Mouse (Mus musculus): ENCODE results near the gene Armh1. TPM values are rescaled to one million over a fixed set of nuclear protein-coding genes. Genes with fewer than 3 reads are reported as not detected.
"Not testable (repeated sequence)": the region's sequence is repeated elsewhere in the genome, so short reads cannot be mapped to it uniquely, and the experiment has no call there.

Gene Armh1
- polyA plus RNA-seq, 1 experiment from 2014 or later = 0.15 TPM

DNA sequence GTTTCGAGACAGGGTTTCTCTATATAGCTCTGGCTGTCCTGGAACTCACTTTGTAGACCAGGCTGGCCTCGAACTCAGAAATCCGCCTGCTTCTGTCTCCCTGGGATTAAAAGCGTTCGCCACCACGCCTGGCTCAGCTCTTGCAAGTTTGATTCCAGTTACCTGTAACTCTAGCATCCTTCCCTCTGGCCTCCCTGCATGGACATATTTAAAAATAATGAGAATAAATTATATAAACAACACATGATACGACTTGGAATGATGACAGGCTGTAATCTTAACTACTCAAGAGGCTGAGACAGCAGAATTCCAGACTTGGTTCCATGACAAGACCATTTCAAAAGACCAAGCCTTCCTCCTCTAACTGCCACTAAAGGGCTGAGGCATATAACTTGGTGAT is 61.3 kb downstream of the Armh1 start:
- H3K4me1 ChIP-seq (ENCODE audit: control insufficient read depth, insufficient read depth, low read length) = no peaks in the 10 kb centered on the region
- H3K4me2 ChIP-seq (replicated peaks; ENCODE audit: low read depth, low read length) = no peak overlapping the region
- H3K36me3 ChIP-seq (ENCODE audit: control insufficient read depth, insufficient read depth, low read length) = no peaks in the 10 kb centered on the region
- no peak overlapping the region for H3K4me3 ChIP-seq (ENCODE audit: low read length)
- ATAC-seq (ENCODE audit: low FRiP score, low TSS enrichment) = no peak
- WGBS = 71% methylated on average over 7 of the region's 7 CpGs
- H3K9me3 ChIP-seq (ENCODE audit: control insufficient read depth, low read length) = no peaks in the 10 kb centered on the region
- no peaks in the 10 kb centered on the region for H3K27me3 ChIP-seq (ENCODE audit: control insufficient read depth, insufficient read depth, low read length)
- peak overlapping the region; percentile 40; the same call in 1 of the 2 replicates for H3K9ac ChIP-seq (ENCODE audit: low read depth, low read length)
- H3K27ac ChIP-seq (ENCODE audit: low read depth, low read length) = peak overlapping the region; percentile 73

DNA sequence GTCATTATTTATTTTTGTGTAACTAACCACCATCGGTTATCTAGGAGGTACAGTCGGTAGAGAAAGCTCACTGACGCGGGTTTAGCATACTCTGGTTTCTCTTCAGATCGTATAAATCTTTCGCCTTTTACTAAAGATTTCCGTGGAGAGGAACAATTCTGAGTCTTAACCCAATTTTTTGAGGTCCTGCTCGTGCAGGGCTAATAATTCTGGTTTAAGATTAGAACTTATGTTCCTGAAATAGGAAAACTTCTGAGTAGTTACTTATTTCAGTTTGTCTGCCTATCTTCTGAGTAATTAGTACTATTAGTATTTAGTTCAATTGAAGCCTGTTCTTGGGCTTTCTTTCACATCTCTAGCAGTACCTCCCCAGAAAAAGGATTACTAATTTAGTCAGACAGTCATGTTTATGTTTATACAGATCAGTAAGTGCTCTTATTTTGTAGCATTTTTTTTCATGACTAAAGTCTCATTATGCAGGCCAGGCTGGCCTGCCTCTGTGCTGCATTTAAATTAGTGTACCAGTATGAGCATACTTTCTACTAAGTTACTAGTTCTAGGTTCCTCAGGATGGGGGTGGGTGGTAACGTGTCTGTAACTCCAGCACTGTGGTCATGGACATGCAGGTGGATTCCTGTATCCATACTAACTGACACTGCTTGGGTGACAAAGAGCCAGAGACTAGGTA is 61.9 kb downstream of the Armh1 start:
- H3K4me1 ChIP-seq (ENCODE audit: control insufficient read depth, insufficient read depth, low read length) = no peaks in the 10 kb centered on the region
- no peaks in the 10 kb centered on the region for H3K9me3 ChIP-seq (ENCODE audit: control insufficient read depth, low read length)
- no peaks in the 10 kb centered on the region for H3K27me3 ChIP-seq (ENCODE audit: control insufficient read depth, insufficient read depth, low read length)
- WGBS = under 1% methylated on average over 9 of the region's 9 CpGs
- peak overlapping the region; percentile 73 for H3K27ac ChIP-seq (ENCODE audit: low read depth, low read length)
- peak overlapping the region; percentile 58 for H3K9ac ChIP-seq (ENCODE audit: low read depth, low read length)
- H3K36me3 ChIP-seq (ENCODE audit: control insufficient read depth, insufficient read depth, low read length) = no peaks in the 10 kb centered on the region
- peak overlapping the region; percentile 39; the same call in 1 of the 2 replicates for H3K4me3 ChIP-seq (ENCODE audit: low read length)
- H3K4me2 ChIP-seq (replicated peaks; ENCODE audit: low read depth, low read length) = peak overlapping the region; percentile 43; the same call in 1 of the 2 replicates
- ATAC-seq (ENCODE audit: low FRiP score, low TSS enrichment) = peak; percentile 90

DNA sequence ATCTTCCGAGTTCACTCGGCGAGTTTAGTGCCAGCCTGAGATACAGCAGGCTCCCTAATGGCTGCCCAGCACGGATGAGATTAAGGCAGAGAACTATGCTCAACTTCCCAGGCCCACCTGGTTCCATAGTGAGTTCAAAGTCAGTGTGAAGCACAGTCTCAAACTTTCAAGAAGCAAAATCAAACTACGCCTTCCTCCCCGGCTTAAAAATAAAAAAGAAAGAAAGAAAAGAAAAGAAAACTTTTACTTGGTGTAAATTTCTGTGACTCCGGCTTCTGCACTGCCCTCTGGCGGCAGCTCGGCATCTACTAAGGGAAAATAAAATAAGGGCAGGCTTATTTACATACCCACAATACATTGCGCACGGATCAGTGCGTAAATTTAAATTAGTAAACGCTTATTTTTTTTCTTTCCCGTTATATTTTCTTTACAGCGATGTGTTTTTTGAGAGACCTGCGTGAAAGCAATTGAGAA is 62.5 kb downstream of the Armh1 start:
- Histone ChIP-seq H3K27me3 (ENCODE audit: control insufficient read depth, insufficient read depth, low read length) (no peaks in the 10 kb centered on the region), H3K4me3 (ENCODE audit: low read length) (peak overlapping the region; percentile 39), H3K4me1 (ENCODE audit: control insufficient read depth, insufficient read depth, low read length) (no peaks in the 10 kb centered on the region), H3K9me3 (ENCODE audit: control insufficient read depth, low read length) (no peaks in the 10 kb centered on the region), H3K27ac (ENCODE audit: low read depth, low read length) (peak overlapping the region; percentile 62; the same call in 1 of the 2 replicates), H3K9ac (ENCODE audit: low read depth, low read length) (peak overlapping the region; percentile 58), H3K36me3 (ENCODE audit: control insufficient read depth, insufficient read depth, low read length) (no peaks in the 10 kb centered on the region), H3K4me2 (replicated peaks; ENCODE audit: low read depth, low read length) (peak overlapping the region; percentile 43)
- ATAC-seq (ENCODE audit: low FRiP score, low TSS enrichment) = peak; percentile 75
- WGBS = under 1% methylated on average over 16 of the region's 16 CpGs

GRCm38 (mm10) chr4:117188969-117189368 is 63.0 kb downstream of the Armh1 start:
- H3K4me1 ChIP-seq (ENCODE audit: control insufficient read depth, insufficient read depth, low read length) = no peaks in the 10 kb centered on the region
- H3K36me3 ChIP-seq (ENCODE audit: control insufficient read depth, insufficient read depth, low read length) = no peaks in the 10 kb centered on the region
- 59% methylated on average over 3 of the region's 3 CpGs for WGBS
- H3K9ac ChIP-seq (ENCODE audit: low read depth, low read length) = peak overlapping the region; percentile 58
- H3K4me3 ChIP-seq (ENCODE audit: low read length) = peak overlapping the region; percentile 39
- H3K9me3 ChIP-seq (ENCODE audit: control insufficient read depth, low read length) = no peaks in the 10 kb centered on the region
- peak overlapping the region; percentile 43 for H3K4me2 ChIP-seq (replicated peaks; ENCODE audit: low read depth, low read length)
- ATAC-seq (ENCODE audit: low FRiP score, low TSS enrichment) = 0 out of 2 replicates have a peak, but pooled peaks have one; percentile 3
- peak overlapping the region; percentile 62; the same call in 1 of the 2 replicates for H3K27ac ChIP-seq (ENCODE audit: low read depth, low read length)
- no peaks in the 10 kb centered on the region for H3K27me3 ChIP-seq (ENCODE audit: control insufficient read depth, insufficient read depth, low read length)

DNA sequence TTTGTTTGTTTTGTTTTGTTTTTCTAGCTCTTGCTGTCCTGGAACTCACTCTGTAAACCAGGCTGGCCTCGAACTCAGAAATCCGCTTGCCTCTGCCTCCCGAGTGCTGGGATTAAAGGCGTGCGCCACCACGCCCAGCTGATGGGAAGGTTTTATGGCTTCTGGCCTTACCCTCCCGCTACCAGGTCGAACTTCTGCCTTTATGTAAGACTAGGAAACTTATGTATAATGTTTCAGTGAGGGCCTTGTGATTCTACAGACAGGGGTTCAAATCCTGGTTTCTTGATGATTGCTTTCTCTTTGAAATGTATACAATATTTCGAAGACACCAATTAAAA is 69.2 kb downstream of the Armh1 start:
- not testable (repeated sequence) for H3K9me3 ChIP-seq (ENCODE audit: control insufficient read depth, low read length); H3K4me1 ChIP-seq (ENCODE audit: control insufficient read depth, insufficient read depth, low read length); H3K27me3 ChIP-seq (ENCODE audit: control insufficient read depth, insufficient read depth, low read length)
- ATAC-seq (ENCODE audit: low FRiP score, low TSS enrichment) = 0 out of 2 replicates have a peak, but pooled peaks have one; percentile 38
- H3K4me3 ChIP-seq (ENCODE audit: low read length) = peak overlapping the region; percentile 84
- H3K27ac ChIP-seq (ENCODE audit: low read depth, low read length) = peak overlapping the region; percentile 42; the same call in 1 of the 2 replicates
- peak overlapping the region; percentile 64; the same call in 1 of the 2 replicates for H3K9ac ChIP-seq (ENCODE audit: low read depth, low read length)
- H3K4me2 ChIP-seq (replicated peaks; ENCODE audit: low read depth, low read length) = peak overlapping the region; percentile 66
- 8% methylated on average over 9 of the region's 9 CpGs for WGBS
- H3K36me3 ChIP-seq (ENCODE audit: control insufficient read depth, insufficient read depth, low read length) = peaks cover 23% of the 10 kb centered on the region

DNA sequence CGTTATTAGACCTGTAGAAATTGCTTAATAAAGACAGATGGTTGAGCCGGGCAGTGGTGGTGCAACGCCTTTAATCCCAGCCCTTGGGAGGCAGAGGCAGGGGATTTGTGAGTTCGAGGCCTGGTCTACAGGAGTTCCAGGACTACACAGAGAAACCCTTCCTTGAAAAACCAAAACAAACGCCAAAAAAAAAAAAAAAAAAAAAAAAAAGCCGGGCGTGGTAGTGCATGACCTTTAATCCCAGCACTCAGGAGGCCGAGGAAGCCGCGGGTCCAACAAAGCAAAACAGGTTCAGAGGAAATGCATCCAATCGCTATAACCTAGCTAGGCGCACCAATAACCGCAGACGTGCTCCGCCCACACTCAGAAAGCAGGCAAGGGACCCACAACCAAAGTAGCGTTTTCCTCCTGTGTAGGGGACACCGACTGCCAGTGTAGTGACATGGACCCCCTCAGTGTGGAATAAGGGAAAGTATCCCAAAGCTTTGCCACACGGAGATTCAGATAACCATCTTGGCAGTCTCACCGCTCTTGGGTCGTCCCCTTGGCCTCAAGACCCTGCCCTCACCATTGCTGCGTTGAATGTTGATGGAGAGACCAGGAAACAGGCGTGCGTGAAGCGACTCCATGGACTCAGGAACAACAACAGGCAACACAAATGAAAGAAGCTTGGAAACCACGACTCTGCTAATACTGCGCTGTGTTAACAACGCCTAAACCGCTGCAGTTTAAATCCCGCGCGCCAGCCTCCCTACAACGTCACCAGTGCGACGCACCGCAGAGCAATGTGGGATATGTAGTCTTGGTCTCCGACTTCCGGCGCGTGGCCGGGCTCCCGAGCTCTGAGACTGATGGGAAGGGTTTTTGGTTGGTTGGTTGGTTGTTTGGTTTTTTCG is 69.8 kb downstream of the Armh1 start, which contains the start of gene Kif2c:
TSS of gene Kif2c (minus strand) at position 777 of the 896 bp plus-strand sequence.
- H3K36me3 ChIP-seq (ENCODE audit: control insufficient read depth, insufficient read depth, low read length) = peaks cover 29% of the 10 kb centered on the region
- no peaks in the 10 kb centered on the region for H3K27me3 ChIP-seq (ENCODE audit: control insufficient read depth, insufficient read depth, low read length)
- H3K9ac ChIP-seq (ENCODE audit: low read depth, low read length) = peak within 1 kb of the TSS; percentile 64
- peak within 1 kb of the TSS; percentile 61 for H3K27ac ChIP-seq (ENCODE audit: low read depth, low read length)
- H3K4me2 ChIP-seq (replicated peaks; ENCODE audit: low read depth, low read length) = peak within 1 kb of the TSS; percentile 66
- peak within 1 kb of the TSS; percentile 84 for H3K4me3 ChIP-seq (ENCODE audit: low read length)
- WGBS = 1% methylated on average over 42 of the region's 42 CpGs
- H3K4me1 ChIP-seq (ENCODE audit: control insufficient read depth, insufficient read depth, low read length) = peaks cover 6% of the 10 kb centered on the region; the same call in 1 of the 2 replicates
- H3K9me3 ChIP-seq (ENCODE audit: control insufficient read depth, low read length) = no peaks in the 10 kb centered on the region
- ATAC-seq (ENCODE audit: low FRiP score, low TSS enrichment) = peak; percentile 98

DNA sequence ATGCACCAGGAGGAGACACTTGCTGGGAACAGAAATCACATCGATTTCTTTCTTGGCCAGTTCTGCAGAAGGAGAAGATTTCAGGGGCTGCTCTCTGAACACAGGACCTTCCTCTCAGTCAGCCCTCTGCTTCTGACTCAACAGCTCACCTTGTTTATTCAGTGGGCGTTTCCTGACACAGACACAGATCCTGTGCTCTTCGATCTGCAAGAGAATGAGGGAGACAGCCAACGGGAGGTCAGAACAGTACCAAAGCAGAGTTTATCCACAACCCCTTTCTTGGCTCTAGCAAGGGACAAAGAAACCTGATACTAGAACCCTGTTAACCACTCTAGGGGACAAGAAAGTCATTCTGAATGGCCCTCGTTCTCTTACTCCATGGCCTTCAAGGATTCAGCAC is 82.0 kb downstream of the Armh1 start:
- no peak overlapping the region for H3K4me3 ChIP-seq (ENCODE audit: low read length)
- no peak for ATAC-seq (ENCODE audit: low FRiP score, low TSS enrichment)
- no peak overlapping the region for H3K9ac ChIP-seq (ENCODE audit: low read depth, low read length)
- peaks cover 97% of the 10 kb centered on the region for H3K36me3 ChIP-seq (ENCODE audit: control insufficient read depth, insufficient read depth, low read length)
- no peaks in the 10 kb centered on the region for H3K4me1 ChIP-seq (ENCODE audit: control insufficient read depth, insufficient read depth, low read length)
- H3K4me2 ChIP-seq (replicated peaks; ENCODE audit: low read depth, low read length) = no peak overlapping the region
- H3K9me3 ChIP-seq (ENCODE audit: control insufficient read depth, low read length) = no peaks in the 10 kb centered on the region
- 90% methylated on average over 5 of the region's 5 CpGs for WGBS
- no peak overlapping the region for H3K27ac ChIP-seq (ENCODE audit: low read depth, low read length)
- no peaks in the 10 kb centered on the region for H3K27me3 ChIP-seq (ENCODE audit: control insufficient read depth, insufficient read depth, low read length)
